20 mouse cellular contexts compared by ENCODE assay signal in genomic region chr10:76875310-76875709, GRCm38 (mm10).
DNase-seq lines count a peak whose midpoint lies in the region; ATAC-seq lines count a peak whose summit lies in the region.
"Had no signal": no experiment of that assay in that cellular context is flagged by ENCODE, and none has a peak within 500 bp of the region (broad histone marks: within the 10 kb centered on the region; RNA-seq: fewer than 3 reads in every experiment).

No protein-coding gene starts in this region.

- no peak overlapping the region for H3K4me2 ChIP-seq in kidney, embryonic 16.5 days (replicated peaks; ENCODE audit: low read depth, low read length)
- no peak overlapping the region for H3K4me2 ChIP-seq in kidney, embryonic 14.5 days (replicated peaks; ENCODE audit: low read depth, low read length)
- no peak overlapping the region for H3K4me2 ChIP-seq in liver, embryonic 16.5 days (ENCODE audit: low read depth, low read length)
- H3K4me2 ChIP-seq in liver, embryonic 11.5 days, result no peak overlapping the region
- H3K4me2 ChIP-seq: embryonic facial prominence, embryonic 12.5 days; forebrain, embryonic 12.5 days; heart, embryonic 12.5 days had no signal

- peaks cover 11% of the 10 kb centered on the region; the same call in 1 of the 2 replicates for H3K4me1 ChIP-seq in kidney, embryonic 16.5 days (ENCODE audit: insufficient read depth, low read length)
- H3K4me1 ChIP-seq in kidney, embryonic 14.5 days (ENCODE audit: control insufficient read depth, insufficient read depth, low read length), result no peaks in the 10 kb centered on the region; the same call in 1 of the 2 replicates
- H3K4me1 ChIP-seq in liver, embryonic 16.5 days (ENCODE audit: control insufficient read depth, low read depth, low read length), result no peaks in the 10 kb centered on the region; the same call in 1 of the 2 replicates
- H3K4me1 ChIP-seq in liver, embryonic 11.5 days (replicated peaks; ENCODE audit: control insufficient read depth, insufficient read depth, low read length), result no peaks in the 10 kb centered on the region

- peak; percentile 28 for DNase-seq in heart, adult 11 months
- no peak for DNase-seq in heart, adult 8-10 months (ENCODE audit: low spot score)
- no peak for DNase-seq in liver, embryonic 11.5 days (ENCODE audit: low spot score)
- DNase-seq in left cerebral cortex, adult 18-20 months (ENCODE audit: low spot score in 2 of 2), result no peak
- DNase-seq: adrenal gland, postnatal 14 days; B cell, adult 2 months; cerebellum, adult 9-10 months; gastrocnemius, postnatal 10 days; heart, adult 2 months had no signal

- no peak overlapping the region for H3K4me3 ChIP-seq in kidney, embryonic 16.5 days (ENCODE audit: low read length)
- no peak overlapping the region for H3K4me3 ChIP-seq in kidney, embryonic 14.5 days (ENCODE audit: low read length)
- no peak overlapping the region for H3K4me3 ChIP-seq in liver, embryonic 16.5 days (ENCODE audit: low read depth, low read length)
- no peak overlapping the region for H3K4me3 ChIP-seq in liver, embryonic 11.5 days (ENCODE audit: low read depth, low read length)
- H3K4me3 ChIP-seq: embryonic facial prominence, embryonic 12.5 days; forebrain, embryonic 12.5 days; heart, adult 2 months; heart, embryonic 12.5 days; hindbrain, embryonic 10.5 days had no signal

- H3K36me3 ChIP-seq in kidney, embryonic 16.5 days (ENCODE audit: insufficient read depth, low read length), result no peaks in the 10 kb centered on the region
- no peaks in the 10 kb centered on the region for H3K36me3 ChIP-seq in kidney, embryonic 14.5 days (ENCODE audit: control insufficient read depth, insufficient read depth, low read length)
- H3K36me3 ChIP-seq in liver, embryonic 16.5 days (ENCODE audit: control insufficient read depth, insufficient read depth), result no peaks in the 10 kb centered on the region
- H3K36me3 ChIP-seq in liver, embryonic 11.5 days (ENCODE audit: control insufficient read depth, insufficient read depth, low read length), result no peaks in the 10 kb centered on the region
- H3K36me3 ChIP-seq: embryonic facial prominence, embryonic 12.5 days; forebrain, embryonic 12.5 days; G1E; heart, embryonic 12.5 days; hindbrain, embryonic 10.5 days had no signal

- WGBS in kidney, embryonic 16.5 days, result 68% methylated on average over 6 of the region's 6 CpGs
- WGBS in kidney, embryonic 14.5 days, result 68% methylated on average over 6 of the region's 6 CpGs
- WGBS in liver, embryonic 16.5 days (ENCODE audit: insufficient replicate concordance), result 50% methylated on average over 6 of the region's 6 CpGs
- 65% methylated on average over 6 of the region's 6 CpGs for WGBS in liver, embryonic 11.5 days

- H3K27ac ChIP-seq in kidney, embryonic 16.5 days (ENCODE audit: low read length), result peak overlapping the region; percentile 32; the same call in 1 of the 2 replicates
- no peak overlapping the region for H3K27ac ChIP-seq in kidney, embryonic 14.5 days (ENCODE audit: low read depth, low read length)
- no peak overlapping the region for H3K27ac ChIP-seq in liver, embryonic 16.5 days (ENCODE audit: low read length)
- no peak overlapping the region for H3K27ac ChIP-seq in liver, embryonic 11.5 days (ENCODE audit: low read depth, low read length)
- H3K27ac ChIP-seq: embryonic facial prominence, embryonic 12.5 days; heart, adult 2 months; hindbrain, embryonic 10.5 days had no signal

- no peaks in the 10 kb centered on the region for H3K27me3 ChIP-seq in kidney, embryonic 16.5 days (ENCODE audit: insufficient read depth, low read length)
- no peaks in the 10 kb centered on the region for H3K27me3 ChIP-seq in kidney, embryonic 14.5 days (ENCODE audit: control insufficient read depth, insufficient read depth, low read length)
- no peaks in the 10 kb centered on the region for H3K27me3 ChIP-seq in liver, embryonic 16.5 days (ENCODE audit: control insufficient read depth, insufficient read depth, low read depth, low read length)
- no peaks in the 10 kb centered on the region for H3K27me3 ChIP-seq in liver, embryonic 11.5 days (replicated peaks; ENCODE audit: control insufficient read depth, insufficient read depth, low read length)
- H3K27me3 ChIP-seq: embryonic facial prominence, embryonic 12.5 days; forebrain, embryonic 12.5 days; heart, embryonic 12.5 days had no signal

- no peak for ATAC-seq in kidney, embryonic 16.5 days (ENCODE audit: low FRiP score, low TSS enrichment)
- ATAC-seq in kidney, embryonic 14.5 days (ENCODE audit: low FRiP score, low TSS enrichment), result no peak
- ATAC-seq in liver, embryonic 16.5 days (ENCODE audit: low read depth), result peak; percentile 56
- ATAC-seq in liver, embryonic 11.5 days (replicated peaks; ENCODE audit: low FRiP score), result no peak
- ATAC-seq: activated CD4-positive, CD25-positive, alpha-beta regulatory T cell, adult 4 months; CD4-positive, CD25-positive, alpha-beta regulatory T cell, adult 4 months; forebrain, embryonic 16.5 days had no signal

- H3K9me3 ChIP-seq in kidney, embryonic 16.5 days (ENCODE audit: low read length), result no peaks in the 10 kb centered on the region
- H3K9me3 ChIP-seq in kidney, embryonic 14.5 days (ENCODE audit: control insufficient read depth, low read length), result no peaks in the 10 kb centered on the region
- no peaks in the 10 kb centered on the region for H3K9me3 ChIP-seq in liver, embryonic 16.5 days (replicated peaks; ENCODE audit: control insufficient read depth, low read length)
- H3K9me3 ChIP-seq in liver, embryonic 11.5 days (ENCODE audit: control insufficient read depth, low read length), result no peaks in the 10 kb centered on the region
- H3K9me3 ChIP-seq: embryonic facial prominence, embryonic 12.5 days; forebrain, embryonic 12.5 days; G1E; heart, embryonic 12.5 days; hindbrain, embryonic 10.5 days had no signal

- no peak overlapping the region for H3K9ac ChIP-seq in kidney, embryonic 16.5 days (replicated peaks; ENCODE audit: low read length)
- no peak overlapping the region for H3K9ac ChIP-seq in kidney, embryonic 14.5 days (ENCODE audit: low read depth, low read length)
- H3K9ac ChIP-seq in liver, embryonic 16.5 days (ENCODE audit: low read depth, low read length), result no peak overlapping the region
- H3K9ac ChIP-seq in liver, embryonic 11.5 days (ENCODE audit: low read depth, low read length), result no peak overlapping the region
- H3K9ac ChIP-seq: embryonic facial prominence, embryonic 12.5 days; forebrain, embryonic 12.5 days; heart, embryonic 12.5 days had no signal
